Mouse (Mus musculus): ENCODE results near the gene Pdf.
A peak's percentile ranks its signal among the peaks of the same experiment; 100 is the strongest.

Gene Pdf

DNA sequence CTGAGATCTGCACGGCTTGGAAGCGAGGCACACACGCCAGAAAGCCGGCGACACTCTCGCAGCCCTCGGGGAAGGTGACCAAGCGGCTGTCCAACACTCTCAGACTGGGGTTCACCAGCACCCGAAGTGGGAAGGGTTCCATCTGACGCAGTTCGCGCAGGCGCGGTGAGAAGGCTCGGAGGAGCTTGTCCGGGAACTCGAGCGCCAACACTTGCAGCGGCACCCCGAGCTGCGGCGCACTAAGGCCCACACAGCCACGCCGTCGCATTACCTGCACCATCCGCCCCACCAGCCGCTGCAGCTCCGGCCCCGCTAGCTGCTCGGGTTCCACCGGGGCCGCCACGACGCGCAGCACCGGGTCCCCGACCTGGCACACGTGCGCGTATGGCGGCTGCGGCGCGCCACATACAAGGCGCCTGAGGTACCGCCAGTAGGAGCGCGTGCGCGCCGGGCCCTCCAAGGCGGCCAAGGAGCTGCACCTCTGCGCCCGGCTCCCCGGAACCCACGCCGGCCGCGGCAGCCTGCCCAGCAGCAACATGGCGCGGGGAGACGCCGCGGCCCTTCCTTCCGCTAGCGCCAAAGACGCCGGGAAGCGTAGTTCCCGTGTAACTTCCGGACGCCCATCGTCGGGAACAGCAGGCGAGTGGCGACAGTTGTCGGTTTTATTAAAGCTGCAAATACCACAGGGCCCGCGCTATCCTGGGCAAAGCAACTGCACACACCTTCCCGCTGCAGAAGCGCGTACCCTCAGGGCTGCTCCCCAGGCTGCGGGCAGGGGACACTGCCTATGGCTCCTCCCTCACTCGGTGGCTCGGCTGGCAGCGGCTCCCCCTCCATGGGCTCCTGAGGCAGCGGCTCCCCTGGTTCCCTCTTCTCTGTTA lies at the start of gene Pdf:
Gene Pdf (minus strand): TSS at position 554 of the 881 bp plus-strand sequence.
- DNase-seq (ENCODE audit: low spot score): peak; percentile 55

DNA sequence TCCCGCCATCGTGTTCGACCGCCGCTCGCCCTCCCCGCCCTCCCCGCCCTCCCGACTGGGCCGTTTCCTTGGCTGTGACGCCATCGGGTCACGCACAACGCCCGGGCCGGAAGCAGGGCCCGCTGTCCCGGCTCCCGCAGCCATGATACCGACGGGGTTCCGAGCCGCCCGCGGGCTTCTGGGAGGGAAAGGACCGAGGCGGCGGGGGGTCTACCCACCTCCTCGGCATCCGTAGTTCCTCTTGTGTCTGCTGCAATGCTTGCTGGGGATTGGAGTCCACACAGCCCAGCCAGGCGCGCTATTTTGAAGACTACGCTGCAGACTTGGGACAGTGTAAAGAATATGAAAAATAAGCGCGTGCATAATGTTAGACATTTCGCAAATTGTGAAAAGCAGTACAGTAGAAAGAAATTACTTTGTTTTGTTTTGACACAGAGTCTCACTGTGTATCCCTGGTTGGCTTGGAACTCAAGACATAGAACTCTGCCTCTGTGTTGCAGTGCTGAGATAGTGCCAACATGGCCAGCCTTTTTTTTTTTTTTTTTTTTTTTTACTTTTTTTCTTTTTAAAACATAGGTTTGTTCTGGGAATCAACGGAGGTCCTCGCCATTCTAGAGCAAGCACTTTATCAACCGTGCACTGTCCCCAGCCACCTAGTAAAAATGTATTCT lies 48.1 kb upstream of the Pdf start, which contains the start of gene Terf2:
Gene Terf2 (minus strand): TSS at position 182 of the 671 bp plus-strand sequence.
- DNase-seq (ENCODE audit: low spot score): peak; percentile 77

DNA sequence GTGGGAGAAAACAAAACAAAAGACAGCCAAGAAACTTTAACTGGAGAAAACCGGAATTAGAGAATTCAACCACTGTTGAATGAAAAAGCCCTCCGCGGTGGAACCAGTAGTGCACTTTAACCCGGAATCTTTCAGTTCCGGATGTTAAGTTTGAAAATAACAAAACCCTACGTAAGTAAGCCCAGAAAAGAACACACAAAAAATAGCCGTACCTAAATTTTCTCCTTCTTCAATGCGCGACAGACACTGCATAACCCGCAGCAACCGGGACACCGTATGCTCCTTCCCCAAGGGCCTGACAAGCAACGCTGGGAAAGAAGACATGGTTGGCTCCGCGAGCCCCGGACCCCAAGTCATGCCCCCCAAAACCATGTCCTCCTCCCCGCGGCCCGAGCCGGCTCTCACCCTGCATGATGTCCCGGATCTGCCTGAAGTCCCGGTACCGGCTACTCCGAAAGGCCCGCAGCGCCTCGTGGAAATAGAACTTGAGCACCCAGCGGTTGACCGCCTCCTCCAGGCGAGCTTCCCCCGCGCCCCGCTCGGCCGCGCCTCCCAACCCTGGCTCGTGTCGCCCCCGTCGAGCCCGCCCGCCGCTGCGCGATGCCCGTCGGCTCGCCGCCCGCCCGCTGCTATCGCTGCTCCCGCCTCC lies 47.4 kb upstream of the Pdf start:
- DNase-seq (ENCODE audit: low spot score): no peak

DNA sequence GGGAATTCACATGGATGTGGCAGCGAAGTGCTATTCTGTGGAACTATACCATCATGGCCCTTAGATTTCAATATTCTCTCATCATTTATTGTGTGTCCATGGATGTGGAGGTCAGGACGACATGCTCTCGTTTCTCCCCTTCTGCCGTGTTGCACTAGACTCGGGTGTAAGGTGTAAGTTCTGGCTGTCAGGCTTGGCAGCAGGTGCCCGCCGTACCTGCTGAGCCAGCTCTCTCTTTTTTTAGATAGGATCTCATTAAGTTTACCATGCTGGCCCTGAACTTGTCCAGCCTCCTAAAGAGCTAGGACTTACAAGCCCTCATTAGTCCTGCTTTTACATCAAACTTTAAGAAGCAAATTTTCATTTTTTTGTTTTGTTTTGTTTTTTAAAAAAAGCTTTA lies 42.1 kb upstream of the Pdf start:
- no peak for DNase-seq (ENCODE audit: low spot score)

DNA sequence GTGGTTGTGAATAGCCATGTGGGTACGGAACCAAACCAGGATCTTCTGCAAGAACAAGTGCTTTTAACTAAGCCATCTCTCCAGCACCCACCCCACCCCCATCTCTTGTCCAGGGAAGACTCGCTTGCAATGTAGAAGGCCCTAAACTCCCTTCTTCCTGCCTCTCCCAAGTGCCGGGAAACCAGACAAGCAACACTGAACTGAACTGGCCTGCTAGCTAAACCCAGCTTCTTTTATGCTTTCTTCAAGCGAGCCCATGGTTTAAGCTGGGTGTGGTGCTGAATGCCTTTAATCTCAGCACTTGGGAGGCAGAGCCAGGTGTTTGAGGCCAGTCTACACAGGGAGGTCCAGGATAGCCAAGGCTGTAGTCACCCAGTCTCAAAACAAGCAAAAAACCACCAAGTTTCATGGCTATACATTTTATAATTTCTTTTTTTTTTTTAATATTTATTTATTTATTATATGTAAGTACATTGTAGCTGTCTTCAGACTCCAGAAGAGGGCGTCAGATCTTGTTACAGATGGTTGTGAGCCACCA lies 40.2 kb upstream of the Pdf start:
- DNase-seq (ENCODE audit: low spot score): no peak

DNA sequence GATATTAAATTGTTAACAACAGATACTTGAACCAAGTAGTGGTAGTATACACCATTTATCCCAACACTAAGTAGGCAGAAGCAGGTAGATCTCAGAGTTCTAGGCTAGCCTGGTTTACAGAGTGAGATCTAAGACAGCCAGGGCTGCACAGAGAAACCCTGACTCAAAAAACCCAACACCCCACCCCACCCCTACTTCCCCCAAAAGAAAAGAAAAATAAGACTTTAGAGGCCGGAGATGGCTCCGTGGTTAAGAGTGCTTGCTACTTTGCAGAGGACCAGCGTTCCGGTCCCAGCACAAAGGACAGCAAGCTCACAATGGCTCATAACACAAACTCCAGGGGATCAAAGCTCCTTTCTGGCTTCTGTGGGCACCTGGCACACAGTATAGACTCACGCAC lies 37.6 kb upstream of the Pdf start:
- no peak for DNase-seq (ENCODE audit: low spot score)

DNA sequence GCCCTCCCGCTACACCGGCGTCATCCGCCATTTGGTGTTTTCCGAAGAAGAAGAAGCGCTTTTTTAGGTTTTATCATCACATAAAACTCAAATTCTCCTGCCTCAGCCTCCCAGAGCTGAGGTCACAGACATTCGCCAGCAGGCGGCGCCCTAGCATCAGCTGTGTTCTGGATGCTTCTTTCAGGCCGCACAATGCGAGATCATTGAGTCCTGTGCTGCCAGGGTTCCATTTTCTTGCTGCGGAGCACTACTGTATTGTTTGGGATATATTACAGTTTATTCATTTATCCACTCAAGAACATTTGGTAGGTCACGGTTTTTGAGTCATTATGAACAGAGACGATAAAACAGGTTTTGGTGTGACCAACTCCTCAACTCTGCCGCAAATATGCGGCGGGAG lies 36.9 kb upstream of the Pdf start:
- DNase-seq (ENCODE audit: low spot score): no peak

DNA sequence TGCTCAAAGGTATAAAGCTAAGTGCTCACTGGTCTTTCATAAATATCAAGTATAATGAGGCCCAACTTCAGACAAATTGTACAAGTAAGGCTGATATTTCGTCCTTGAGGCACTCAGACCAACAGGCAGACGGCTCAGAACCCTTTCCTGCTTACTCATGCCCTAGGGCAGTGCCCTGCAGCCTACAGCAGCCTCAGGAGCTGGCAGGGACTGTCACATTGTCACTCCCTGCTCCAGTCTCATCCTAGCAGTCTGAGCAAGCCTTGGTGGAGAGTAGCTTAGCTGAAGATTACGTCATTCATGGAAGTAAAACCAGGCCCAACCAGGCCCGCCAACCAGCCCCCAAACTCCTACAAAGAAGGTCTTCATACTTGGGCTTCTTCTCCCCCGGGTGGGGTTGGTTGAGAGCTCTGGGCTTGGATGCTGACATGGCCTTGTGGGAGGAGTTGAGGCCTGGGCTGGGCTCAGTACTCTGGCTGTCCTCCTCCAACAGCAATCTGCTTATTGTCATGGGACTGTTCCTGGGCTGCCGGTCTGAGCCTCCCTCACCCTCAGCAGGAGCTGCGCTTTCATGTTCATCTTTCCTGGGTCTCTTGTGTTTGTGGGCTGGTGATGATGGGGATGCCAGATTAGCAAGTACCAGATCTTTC lies 27.9 kb upstream of the Pdf start:
- no peak for DNase-seq (ENCODE audit: low spot score)

DNA sequence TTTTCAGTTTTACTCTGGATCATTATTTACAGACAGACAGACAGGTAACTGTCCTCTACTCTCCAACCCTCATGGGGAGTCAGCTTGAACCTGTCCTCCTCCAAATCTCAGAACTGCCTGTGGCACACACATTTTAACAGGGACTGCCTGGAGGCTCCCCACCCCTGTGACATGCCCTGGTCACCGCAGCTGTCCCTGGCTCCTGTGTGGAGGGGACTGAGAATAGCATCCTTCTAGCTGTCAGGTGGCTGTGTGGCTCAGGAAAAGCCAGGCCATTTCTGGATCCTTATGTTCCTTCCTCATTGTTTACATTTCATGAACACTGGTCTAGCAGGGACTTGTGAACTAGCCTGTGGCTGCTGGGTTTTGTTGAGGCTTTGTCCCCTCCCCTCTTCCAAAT lies 25.7 kb upstream of the Pdf start:
- no peak for DNase-seq (ENCODE audit: low spot score)

DNA sequence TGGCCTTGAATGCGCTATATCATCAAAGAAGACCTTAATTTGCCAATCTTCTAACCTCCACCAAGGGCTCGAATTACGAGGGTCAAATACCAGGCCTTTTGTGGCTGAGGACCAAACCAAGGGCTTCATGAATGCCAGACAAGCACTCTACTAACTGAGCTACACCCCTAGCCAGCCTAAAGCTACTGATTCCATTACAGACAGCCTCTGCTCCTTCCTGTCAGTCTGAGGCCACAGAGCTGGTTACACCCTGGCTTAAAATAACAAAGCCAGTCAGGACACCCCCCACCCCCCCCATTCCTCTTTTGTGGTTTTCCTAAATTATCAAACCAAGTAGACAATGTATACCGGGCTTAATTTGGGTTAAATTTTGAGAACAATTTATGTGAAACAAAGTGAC lies 25.3 kb upstream of the Pdf start:
- no peak for DNase-seq (ENCODE audit: low spot score)

DNA sequence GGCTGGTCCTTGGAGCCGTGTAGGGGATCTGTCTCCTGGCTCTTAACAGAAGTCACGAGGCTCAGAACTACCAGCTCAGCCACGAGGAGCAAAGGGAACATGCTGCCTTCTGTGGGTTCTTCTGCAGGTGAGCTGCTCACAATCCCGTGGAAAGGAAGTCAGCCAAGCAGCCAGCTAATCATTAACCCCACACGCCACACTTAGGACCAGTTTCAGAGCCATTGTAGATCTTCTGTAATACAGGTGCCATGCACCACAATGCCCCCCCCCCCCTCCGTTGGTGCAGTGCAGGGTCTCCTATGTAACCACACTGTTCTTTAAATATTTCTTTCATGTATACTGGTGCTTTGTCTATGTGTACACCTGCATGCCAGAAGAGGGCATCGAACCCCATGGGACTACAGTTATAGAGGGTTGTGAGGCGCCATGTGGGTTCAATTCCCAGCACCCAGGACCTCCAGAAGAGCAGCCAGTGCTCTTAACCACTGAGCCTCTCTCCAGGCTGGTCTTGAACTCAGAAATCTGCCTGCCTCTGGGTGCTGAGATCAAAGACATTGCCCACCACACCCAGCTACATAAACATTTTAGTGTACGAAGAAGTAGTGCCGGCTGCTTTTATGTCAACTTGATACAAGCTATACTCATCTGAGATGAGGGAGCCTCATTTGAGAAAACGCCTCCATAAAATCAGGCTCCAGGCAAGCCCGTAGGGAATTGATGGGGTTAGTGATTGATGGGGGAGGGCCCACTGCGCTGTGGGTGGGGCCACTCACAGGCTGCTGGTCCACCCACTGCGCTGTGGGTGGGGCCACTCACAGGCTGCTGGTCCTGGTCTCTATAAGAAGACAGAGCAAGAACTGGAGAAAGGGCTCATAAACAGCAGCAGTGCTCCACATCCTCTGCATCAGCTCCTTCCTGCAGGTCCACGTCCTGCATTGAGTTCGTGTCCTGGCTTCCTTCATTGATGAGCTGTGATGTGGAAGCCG lies 17.4 kb upstream of the Pdf start, which contains the start of gene Tmed6:
Gene Tmed6 (minus strand): TSS at position 134 of the 986 bp plus-strand sequence.
- DNase-seq (ENCODE audit: low spot score): no peak

DNA sequence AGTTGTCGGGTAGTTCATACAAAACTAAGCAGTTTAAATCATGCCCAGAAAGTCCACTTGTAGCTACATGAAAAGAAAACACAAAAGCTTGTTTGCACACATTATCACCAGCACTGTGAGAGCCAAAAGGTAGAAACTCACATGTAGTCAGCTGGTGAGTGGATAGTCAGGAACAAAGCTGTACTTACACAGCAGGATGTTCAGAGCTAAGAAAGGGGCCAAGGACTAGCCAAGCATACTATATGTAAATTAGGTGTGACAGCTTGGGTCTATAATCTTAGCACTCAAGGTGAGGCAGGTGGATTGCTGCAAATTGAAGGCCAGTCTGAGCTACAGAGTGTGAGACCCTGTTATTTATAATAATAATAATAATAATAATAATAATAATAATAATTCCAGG lies 14.2 kb upstream of the Pdf start:
- no peak for DNase-seq (ENCODE audit: low spot score)

DNA sequence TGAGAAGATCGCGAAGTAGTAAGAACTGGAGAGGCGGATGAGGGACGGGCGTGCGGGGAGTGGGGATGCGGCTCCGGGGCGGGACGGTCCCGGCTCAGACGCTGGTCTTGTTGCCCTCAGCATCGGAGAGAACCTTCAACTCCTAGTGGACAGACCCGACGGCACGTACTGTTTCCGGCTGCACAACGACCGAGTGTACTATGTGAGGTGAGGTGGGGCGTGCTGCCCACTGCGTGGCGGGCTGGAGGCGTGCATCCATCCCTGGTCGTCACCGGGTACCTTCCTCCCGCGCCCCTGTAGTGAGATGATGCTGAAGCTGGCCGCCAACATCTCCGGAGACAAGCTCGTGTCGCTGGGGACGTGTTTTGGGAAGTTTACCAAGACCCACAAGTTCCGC lies 8.6 kb upstream of the Pdf start:
- no peak for DNase-seq (ENCODE audit: low spot score)

DNA sequence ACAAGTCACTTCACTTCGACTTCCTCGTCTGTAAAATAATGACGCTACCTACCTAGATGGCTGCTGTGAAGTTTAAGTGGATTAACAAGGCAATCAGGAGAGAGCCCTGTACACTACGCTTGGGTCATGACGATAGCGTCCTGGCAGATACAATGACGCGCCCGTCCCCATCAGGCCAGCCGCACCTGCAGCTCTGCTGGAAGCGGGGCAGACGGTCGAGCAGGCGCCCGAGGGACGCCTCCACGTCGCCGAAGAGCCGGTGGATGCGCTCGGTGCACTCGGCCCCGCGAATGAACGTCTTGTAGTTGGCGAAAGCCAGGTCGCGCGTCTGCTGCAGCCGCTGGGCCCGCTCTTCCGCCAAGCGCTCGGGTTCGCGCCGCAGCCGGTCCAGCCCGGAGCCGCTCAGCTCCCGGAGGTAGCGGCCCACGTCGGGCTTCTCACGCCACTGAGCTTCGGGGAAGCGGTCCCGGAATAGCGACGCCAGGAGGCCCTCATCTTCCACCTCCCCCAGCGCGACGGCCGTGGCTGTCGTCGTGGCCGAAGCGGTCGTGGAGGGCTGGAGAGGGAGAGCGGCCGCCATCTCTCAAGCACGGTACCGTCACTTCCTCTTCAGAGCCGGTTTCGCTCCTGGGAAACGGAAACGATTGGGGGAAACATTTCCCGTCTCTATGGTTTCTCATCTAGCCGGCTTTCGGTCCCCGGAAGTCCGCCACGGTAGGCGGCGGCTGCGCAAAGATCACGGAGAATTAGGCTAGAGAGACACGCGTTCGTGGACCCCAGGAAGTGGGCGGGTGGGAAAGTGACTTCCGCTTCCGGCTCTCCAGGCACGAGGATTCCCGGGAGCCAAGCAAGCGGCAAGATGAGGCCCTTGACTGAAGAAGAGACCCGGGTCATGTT lies 7.9 kb upstream of the Pdf start, which contains the start of the genes Cog8 and Nip7:
Gene Cog8 (minus strand): TSS at position 614 of the 897 bp plus-strand sequence.
Gene Nip7 (plus strand): TSS at position 802 of the 897 bp plus-strand sequence.
- DNase-seq (ENCODE audit: low spot score): peak; percentile 94

DNA sequence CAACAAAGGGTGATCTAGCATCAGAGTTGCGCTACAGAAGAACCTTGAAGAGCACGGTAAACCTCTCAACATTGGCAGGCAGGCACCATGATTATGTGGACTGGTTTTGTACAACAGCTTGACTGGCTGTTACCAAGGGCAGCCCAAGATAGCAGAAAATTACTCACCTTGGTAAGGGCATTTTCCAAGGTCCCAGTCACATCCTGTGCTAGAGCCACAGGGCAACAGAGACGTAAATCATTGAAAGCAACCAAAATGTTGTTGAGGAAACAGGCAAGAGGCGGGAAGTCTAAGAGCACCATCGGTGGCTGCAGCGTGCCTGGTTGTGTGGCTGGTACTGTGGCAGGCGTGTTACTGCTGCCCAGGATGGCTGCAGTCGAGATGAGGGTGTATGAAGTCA lies 3.6 kb upstream of the Pdf start:
- DNase-seq (ENCODE audit: low spot score): no peak

DNA sequence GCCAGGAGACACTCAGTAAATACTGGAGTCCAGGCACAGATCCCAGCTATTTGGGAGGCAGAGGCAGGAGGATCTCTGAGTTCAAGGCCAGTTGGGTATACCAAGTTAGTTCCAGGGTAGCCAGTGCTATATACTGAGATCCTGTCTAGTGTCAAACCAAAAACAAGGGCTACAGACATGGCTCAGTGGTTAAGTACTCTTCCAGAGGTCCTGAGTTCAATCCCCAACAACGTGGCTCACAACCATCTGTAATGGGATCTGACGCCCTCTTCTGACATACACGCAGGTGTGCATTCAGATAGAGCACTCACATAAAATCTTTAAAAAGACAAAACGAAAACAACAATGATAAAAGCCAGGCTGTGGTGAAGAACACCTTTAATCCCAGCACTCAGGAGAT lies 1.1 kb upstream of the Pdf start:
- DNase-seq (ENCODE audit: low spot score): no peak

DNA sequence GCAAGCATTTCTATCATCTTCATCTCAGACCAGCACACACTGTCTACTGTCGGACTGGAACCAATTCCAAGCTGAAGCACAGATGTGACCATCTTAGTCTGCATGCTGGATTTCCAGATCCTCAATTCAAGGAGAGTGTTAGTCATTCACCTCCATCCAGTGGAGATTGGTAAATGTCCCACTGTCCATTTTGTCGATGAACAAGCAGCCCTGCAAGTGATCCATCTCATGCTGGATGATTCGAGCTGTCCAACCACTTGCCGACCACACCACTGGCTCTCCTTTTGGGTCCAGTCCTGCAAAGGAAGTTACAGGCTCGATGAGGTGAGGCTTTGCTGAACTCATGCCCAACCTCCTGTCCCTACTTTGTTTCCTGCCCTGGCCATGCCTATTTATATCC lies 1.4 kb downstream of the Pdf start:
- no peak for DNase-seq (ENCODE audit: low spot score)

DNA sequence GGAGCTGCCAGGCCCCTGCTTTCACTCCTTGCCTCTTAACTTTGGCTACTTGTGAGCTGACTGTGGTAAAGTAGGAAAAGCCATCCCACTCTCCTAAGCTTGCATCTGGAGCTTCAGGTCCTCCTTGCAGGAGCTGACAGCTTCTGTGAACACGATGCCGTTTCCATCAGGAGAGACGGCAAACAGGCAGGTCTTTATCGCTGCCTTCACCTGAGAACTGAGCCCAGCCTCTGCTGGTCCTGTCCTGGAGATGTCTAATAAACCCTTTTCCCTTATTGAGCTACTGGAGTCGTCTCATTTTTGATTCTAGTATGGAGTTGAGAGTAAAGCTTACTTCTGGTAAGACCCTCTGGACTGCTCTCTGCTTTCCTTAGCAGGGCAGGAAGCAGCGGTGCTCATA lies 2.9 kb downstream of the Pdf start:
- DNase-seq (ENCODE audit: low spot score): no peak

DNA sequence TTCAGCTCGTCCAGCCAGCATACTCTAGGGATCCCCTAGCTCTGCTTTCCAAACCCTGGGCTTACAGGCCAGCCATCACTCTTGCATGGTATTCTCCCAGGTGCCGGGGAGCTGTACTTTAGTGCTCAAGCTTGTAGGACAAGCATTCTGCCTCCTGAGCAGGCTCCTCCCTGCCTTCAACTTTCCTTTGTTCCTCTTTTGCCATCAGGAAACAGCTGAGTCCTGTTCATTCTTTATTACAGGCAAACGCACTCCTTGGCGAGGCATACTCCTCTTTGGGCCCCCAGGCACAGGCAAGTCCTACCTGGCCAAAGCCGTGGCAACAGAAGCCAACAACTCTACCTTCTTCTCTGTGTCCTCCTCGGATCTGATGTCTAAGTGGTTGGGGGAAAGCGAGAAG lies 7.8 kb downstream of the Pdf start:
- DNase-seq (ENCODE audit: low spot score): no peak

DNA sequence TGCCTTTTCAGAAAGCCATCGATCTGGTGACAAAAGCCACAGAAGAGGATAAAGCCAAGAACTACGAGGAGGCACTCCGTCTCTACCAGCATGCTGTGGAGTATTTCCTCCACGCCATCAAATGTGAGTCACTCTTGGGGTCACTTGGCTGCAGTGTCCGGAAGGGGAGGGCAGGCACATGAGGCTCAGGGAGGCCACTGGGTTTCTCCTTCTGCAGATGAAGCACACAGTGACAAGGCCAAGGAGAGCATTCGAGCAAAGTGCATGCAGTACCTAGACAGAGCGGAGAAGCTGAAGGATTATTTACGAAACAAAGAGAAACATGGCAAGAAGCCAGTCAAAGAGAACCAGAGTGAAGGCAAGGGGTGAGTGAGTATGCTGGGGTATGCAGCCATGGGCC lies 11.8 kb downstream of the Pdf start:
- no peak for DNase-seq (ENCODE audit: low spot score)

All from layer of hippocampus, adult 9-10 months (tissue).